Mouse (Mus musculus): ENCODE data around the gene Eefsec.

Eefsec gene

GRCm38 (mm10) chr6:88340761-88341160 lies 105.6 kb downstream of the Eefsec start:
- no peak for DNase-seq

GRCm38 (mm10) chr6:88329336-88329735 lies 117.0 kb downstream of the Eefsec start:
- no peak for DNase-seq

GRCm38 (mm10) chr6:88321879-88322278 lies 124.5 kb downstream of the Eefsec start:
- no peak for DNase-seq

DNA sequence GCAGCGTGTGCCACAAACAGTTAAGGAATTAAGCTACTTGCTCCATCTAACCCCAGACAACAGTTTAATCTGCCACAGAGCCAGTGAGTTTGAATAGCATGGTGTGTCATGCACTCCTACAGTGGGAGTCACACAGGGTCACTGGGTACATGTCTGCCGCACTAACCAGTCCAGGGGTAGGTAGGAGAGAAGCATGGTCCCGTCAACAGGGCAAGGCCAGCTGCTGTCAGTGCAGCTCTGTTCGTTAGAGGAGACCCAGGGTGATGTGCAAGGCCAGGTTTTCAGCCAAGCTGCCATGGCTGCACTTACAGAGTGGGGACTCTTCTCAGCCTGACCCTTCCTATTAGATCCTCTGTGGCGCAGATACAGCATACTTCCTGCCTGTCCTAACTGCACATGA lies 125.1 kb downstream of the Eefsec start:
- DNase-seq, result no peak

DNA sequence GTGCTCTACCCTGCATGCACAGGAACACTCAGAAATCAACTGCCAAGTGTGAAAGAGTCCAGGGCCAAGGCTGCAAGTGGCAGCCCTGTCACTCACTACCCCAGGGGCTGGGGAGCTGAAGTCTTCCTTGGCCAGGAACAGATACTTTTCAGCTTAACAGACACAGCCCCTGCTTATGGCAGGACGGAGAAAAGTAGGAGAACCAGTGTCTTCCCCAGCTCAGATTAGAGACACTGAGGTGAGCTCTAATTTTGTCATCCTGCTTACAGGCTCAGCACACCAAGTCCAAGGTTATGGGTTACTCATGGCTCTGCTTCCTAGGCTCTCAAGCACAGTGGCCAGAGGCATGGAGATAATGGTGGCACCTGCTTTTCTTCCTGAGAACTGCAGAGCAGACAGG lies 126.6 kb downstream of the Eefsec start:
- no peak for DNase-seq

- no peak for DNase-seq
These were observed 131.0 kb downstream of the Eefsec start for GRCm38 (mm10) chr6:88315295-88315694.

DNA sequence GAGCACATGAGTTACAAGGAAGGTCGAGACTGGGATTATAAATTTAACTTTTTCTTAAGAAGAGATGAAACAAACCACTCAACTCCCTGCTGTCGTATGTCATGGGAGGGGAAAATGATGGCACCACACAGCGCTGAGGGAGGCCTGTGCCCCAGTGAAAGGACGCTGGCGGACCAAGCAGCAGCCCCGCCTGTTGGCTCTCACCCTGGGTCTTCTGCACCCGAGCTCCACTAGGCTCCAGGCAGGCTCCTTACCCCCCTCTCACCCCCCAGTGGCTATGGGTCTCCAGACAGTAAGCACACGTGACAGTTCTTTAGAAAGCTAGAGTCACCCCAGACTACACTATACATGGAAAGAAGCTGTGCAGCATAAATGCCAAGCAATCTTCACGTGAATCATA lies 132.4 kb downstream of the Eefsec start:
- no peak for DNase-seq

DNA sequence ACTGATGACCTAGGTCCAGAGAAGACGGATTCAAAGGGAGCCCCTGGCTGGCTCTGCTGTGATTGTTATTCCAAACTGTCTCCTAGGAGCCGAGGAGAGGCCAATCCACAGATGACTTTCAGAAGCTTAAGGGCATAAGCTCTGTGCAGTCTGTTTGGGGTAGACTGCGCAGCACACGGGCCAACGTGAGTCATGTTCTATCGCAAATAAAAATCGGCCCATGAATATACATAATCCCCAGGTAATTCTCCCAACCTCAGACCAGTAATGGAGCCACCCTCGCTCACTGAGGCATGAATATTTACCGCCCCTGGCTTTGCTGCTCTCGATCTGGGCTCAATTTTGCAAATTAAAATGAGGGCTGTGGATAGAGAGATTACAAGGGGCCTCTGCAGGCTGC lies 134.7 kb downstream of the Eefsec start:
- DNase-seq, result no peak

- no peak for DNase-seq
These were observed 140.1 kb downstream of the Eefsec start for GRCm38 (mm10) chr6:88306100-88306746.

GRCm38 (mm10) chr6:88301234-88301633 lies 145.1 kb downstream of the Eefsec start:
- DNase-seq, result no peak

GRCm38 (mm10) chr6:88299491-88299890 lies 146.8 kb downstream of the Eefsec start:
- no peak for DNase-seq

DNA sequence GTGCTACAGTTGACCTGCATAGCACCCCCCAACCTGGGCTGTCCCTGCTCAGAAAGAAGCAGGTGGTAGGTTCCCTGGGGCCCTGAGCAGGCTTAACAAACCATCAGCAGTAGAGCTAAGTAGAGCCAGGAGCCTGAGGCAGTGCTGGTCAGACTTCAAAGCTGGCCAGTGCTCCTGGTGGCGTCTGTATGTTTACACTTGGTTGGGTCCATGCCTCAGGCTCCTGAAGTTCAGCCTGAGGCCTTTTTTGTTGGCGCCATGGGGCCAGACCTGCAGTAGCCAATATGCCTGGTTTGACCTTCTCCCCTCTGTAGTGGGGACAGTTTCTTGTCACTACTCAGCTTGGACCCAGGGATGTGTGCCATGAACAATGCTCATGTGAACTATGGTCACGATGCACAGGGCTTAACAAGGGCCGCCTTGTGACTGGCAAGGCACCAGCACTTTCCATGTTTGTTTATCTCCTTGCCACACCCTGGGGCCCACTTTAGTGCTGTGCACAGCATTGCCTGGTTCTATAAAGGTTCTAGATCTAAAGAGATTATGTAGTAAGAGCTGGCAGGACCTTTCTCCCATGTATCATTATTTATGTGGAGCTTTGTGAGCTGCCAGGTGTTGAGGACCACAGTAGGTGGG lies 153.9 kb downstream of the Eefsec start:
- no peak for DNase-seq

DNA sequence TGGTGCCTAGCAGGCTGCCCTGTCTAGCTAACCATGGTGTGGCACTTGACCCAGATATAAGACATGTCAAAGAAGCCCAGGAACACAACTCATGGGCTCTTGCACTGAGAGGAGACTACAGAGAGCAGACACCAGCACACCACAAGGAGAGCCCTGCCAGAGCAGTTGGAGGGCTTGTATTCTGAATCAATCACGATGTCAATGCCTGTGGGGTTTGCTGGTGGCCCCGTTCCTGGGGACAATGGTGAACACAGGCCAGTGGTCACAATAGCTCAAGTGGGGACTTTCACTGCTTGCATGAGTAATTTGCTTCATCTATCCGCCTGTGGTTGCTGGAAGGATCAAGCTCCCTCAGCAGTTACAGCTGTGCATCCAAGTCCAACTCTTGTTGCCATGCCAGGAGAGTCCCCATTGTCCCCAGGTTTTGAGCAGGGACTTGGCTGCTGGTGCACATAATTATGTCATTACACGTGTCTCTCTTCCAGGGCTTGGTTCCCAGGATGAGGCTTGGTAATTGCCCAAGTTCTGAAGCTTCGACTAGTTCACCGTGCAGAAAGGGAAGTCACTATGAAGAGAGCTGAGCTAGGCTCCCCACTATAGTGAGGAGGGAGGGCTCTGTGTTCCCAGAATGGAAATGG lies 156.1 kb downstream of the Eefsec start:
- DNase-seq, result no peak

- DNase-seq, result no peak
These were observed 168.2 kb downstream of the Eefsec start for GRCm38 (mm10) chr6:88278141-88278540.

- no peak for DNase-seq
These were observed 169.1 kb downstream of the Eefsec start for GRCm38 (mm10) chr6:88277242-88277641.

- DNase-seq, result no peak
These were observed 170.1 kb downstream of the Eefsec start for GRCm38 (mm10) chr6:88276221-88276620.

DNA sequence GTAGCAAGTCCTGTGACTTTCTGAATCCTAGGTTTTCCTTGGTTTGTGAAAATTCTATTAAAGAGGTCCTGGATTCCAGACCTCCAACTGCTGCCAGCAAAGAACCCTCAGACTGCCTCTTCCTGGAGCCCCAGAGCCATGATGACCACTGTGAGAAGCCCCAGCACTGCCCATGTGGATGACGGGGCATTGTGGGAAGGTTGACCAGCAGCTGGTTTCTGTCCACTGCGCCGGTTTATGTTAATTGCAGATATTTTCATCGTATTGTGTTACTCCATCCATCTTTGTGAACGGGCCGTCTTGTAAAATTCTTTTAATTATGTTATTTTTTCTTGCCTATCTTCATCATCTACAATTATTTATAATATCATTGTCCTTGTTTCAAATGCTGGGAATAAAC lies 171.7 kb downstream of the Eefsec start:
- DNase-seq, result no peak

DNA sequence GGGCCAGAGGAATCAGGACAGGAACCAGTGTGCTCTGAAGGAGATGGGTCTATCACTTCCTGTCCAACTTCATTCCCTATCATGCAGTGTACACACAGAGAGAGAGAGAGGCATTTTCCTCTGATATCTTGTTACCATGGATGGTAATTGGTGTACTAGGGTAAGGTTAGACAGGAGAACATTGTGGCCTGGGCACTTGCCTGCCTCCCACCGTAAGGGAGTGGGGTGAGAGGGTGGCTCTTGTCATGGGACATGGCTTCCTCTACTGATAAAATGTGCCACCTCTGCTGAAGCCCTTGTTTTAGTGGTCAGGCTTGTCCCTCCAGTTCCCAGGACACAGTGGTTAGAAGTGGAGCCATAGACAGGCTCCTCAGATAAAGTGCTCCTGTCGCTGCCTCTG lies 178.4 kb downstream of the Eefsec start:
- DNase-seq, result no peak

DNA sequence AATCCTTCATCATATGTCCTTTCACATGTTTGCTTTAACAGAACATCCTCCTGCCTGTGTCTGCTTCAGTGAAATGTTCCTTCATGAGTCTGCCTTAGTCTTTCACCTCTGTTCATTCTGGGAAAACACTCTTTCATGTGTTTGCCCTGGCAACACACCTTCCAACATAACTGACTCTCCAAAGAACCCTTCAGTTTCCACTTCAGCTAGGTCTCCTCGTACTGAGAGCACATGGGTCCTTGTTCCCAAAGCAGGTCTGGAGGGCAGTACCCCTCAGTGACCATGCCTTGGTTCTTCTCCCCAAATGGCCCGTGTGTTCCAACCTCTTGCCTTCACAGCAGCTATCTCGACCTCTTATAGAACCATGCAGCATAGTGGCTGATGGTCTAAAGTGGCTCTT lies 179.3 kb downstream of the Eefsec start:
- DNase-seq, result no peak

- DNase-seq, result no peak
These were observed 180.3 kb downstream of the Eefsec start for GRCm38 (mm10) chr6:88266055-88266454.

GRCm38 (mm10) chr6:88265355-88265754 lies 181.0 kb downstream of the Eefsec start:
- DNase-seq, result no peak

GRCm38 (mm10) chr6:88262160-88262559 lies 184.2 kb downstream of the Eefsec start:
- no peak for DNase-seq

DNA sequence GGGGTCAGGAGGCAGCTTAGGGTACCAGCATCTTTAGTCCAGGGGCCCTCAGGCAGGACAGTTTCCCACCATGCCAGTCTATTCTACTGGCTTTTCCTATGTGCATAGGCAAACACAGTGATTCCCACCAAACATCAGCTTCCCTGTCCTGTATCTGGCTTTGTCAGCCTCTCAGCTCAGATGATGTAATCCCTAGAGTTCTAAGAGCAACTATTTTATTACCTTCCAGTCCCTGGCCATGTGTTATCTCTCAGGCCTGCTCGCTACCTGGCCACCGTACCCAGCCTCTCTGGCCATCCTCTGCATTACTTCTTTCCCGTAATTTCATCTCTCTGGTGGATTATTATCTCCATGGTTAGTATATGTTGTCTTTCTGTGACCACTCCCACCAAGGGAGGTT lies 185.7 kb downstream of the Eefsec start:
- no peak for DNase-seq

DNA sequence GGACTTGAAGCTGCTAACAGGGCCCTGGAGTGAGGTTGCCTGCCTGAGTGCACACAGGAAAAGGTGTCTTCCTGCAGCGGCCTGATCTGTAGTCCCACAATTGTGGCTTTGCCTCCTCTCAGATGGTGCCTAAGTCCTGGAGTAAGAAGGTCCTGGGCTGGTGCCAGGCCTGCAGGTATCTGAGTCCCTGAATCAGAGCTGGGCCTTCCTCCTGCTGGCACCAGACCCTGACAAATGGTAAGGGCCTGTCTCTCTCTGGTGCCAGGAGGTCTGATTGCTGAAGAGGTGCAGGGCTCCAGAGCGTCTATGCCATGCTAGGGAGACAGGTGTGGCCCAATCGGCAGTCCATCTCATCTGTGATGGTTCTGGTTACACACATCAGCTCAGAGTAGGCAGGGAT lies 186.7 kb downstream of the Eefsec start:
- no peak for DNase-seq

- no peak for DNase-seq
These were observed 190.9 kb downstream of the Eefsec start for GRCm38 (mm10) chr6:88255435-88255834.
